Mouse (Mus musculus) liver, postnatal 0 days (tissue): Measurements from ENCODE around the gene Kcna5. TPM values are rescaled to one million over a fixed set of nuclear protein-coding genes. Genes with fewer than 3 reads are reported as not detected.
A peak's percentile ranks its signal among the peaks of the same experiment; 100 is the strongest.

Experiments
- ATAC-seq: fragments of 200-750 bp; cut with Nextera tagmentation; 2 replicates; pipeline ENCODE4 v1.8.0; 2017; ENCODE audit warnings: mild to moderate bottlenecking, moderate library complexity
- DNase-seq: peaks from one replicate; pipeline ENCODE4 v3.0.0-alpha.2; 2016
- H3K27ac ChIP-seq: fragments of 300-500 bp; sonication (generic); 2 replicates; pipeline ENCODE4 v1.5.1; 2014; ENCODE audit warnings: antibody characterized with exemption, moderate library complexity, mild to moderate bottlenecking, low read depth
- H3K27me3 ChIP-seq: fragments of 300-500 bp; sonication (generic); 2 replicates; pipeline ENCODE4 v1.6.1; 2014; ENCODE audit warnings: low read length, control low read depth, mixed read lengths; ENCODE audit not compliant: insufficient read depth
- H3K36me3 ChIP-seq: fragments of 300-500 bp; sonication (generic); replicated peaks from 2 replicates; pipeline ENCODE4 v1.6.1; 2014; ENCODE audit warnings: mild to moderate bottlenecking, control low read depth, low read length, moderate library complexity, mixed read lengths; ENCODE audit not compliant: insufficient read depth
- H3K4me1 ChIP-seq: fragments of 300-500 bp; sonication (generic); 2 replicates; pipeline ENCODE4 v1.6.1; 2014; ENCODE audit warnings: antibody characterized with exemption, mild to moderate bottlenecking, control low read depth; ENCODE audit not compliant: insufficient read depth
- H3K4me2 ChIP-seq: fragments of 300-500 bp; sonication (generic); 2 replicates; pipeline ENCODE4 v1.6.1; 2014; ENCODE audit warnings: low read depth, mild to moderate bottlenecking, low read length, moderate library complexity, mixed read lengths
- H3K4me3 ChIP-seq: fragments of 300-500 bp; sonication (generic); 2 replicates; pipeline ENCODE4 v1.5.1; 2014; ENCODE audit warnings: low read depth, low read length
- H3K9ac ChIP-seq: fragments of 300-500 bp; sonication (generic); replicated peaks from 2 replicates; pipeline ENCODE4 v1.6.1; 2014; ENCODE audit warnings: mild to moderate bottlenecking, moderate library complexity
- H3K9me3 ChIP-seq: fragments of 300-500 bp; sonication (generic); 2 replicates; pipeline ENCODE4 v1.6.1; 2016; ENCODE audit warnings: mild to moderate bottlenecking, control low read depth, low read length, mixed read lengths
- CTCF ChIP-seq: sonication (generic); IDR thresholded peaks from 2 replicates; pipeline ENCODE4 v1.5.1; 2016; ENCODE audit warnings: antibody characterized with exemption, low read depth
- EP300 ChIP-seq: IDR thresholded peaks from 2 replicates; pipeline ENCODE4 v1.6.1; 2016; ENCODE audit warnings: antibody characterized with exemption, low read depth, mild to moderate bottlenecking
- WGBS: fragments of 180-500 bp; shearing (Covaris S2); extraction: QIAGEN DNeasy Blood & Tissue Kit; methylation state at CpG from one replicate; pipeline ENCODE4 v1.1.7; 2014; ENCODE audit not compliant: insufficient replicate concordance; 5-methylcytosine and 5-hydroxymethylcytosine counted together
- polyA plus RNA-seq: library from polyadenylated mRNA; unstranded; fragments of >200 nt; fragmentation: Nextera tagmentation; extraction: Ambion mirVana; gene quantifications from 2 replicates; pipeline ENCODE4 v1.2.1, GENCODE M21; 2015

Gene Kcna5
- polyA plus RNA-seq, 1 experiment from 2014 or later, result 0.09 TPM

DNA sequence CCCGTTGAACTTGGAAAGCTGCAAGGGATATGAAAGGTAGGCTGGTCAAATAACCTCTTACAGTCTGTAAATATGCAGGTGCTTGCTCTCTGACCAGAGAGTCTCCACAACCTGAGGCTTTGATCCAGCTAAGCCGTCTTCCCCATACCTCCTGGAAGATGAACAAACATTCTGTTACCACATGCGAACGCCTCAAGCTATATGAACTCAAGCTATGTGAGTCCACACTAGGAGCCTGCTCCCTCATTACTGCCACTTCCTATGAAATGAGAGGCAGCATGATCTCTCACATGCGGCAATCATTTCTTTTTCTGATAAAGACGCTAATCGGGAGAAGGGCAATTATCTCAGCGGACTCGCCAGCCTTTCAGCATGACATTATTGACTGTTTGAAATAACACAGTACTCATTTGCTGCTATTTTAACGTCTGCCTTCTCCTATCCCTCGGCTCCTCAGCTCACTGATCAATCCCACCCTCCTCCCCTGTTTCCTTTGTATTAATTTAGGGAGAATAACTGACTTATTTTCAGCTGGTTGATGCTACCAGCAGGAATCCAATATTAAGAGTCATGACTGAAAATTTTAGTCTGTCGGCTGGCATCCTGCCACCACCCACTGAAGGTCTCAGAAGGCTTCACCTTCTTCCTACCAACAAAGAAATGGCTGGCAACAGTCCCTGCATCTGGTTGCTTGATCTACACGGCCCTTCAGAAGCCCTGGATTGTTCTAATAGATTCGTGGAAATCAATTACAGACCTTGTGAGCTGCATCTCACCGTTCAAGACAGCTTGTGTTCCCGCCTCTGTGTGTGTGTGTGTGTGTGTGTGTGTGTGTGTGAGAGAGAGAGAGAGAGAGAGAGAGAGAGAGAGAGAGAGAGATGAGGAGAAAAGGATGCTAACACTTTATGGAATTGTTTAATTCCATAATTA is 9.2 kb upstream of the Kcna5 start:
- Histone ChIP-seq H3K4me3 (no peak overlapping the region), H3K27ac (no peak overlapping the region), H3K9me3 (no peaks in the 10 kb centered on the region), H3K36me3 (no peaks in the 10 kb centered on the region), H3K4me1 (no peaks in the 10 kb centered on the region), H3K4me2 (no peak overlapping the region), H3K9ac (no peak overlapping the region), H3K27me3 (no peaks in the 10 kb centered on the region)
- no peak for ATAC-seq
- no peak for DNase-seq
- TF ChIP-seq CTCF, result no peak
- WGBS, result 65% methylated on average over 16 of the region's 16 CpGs

DNA sequence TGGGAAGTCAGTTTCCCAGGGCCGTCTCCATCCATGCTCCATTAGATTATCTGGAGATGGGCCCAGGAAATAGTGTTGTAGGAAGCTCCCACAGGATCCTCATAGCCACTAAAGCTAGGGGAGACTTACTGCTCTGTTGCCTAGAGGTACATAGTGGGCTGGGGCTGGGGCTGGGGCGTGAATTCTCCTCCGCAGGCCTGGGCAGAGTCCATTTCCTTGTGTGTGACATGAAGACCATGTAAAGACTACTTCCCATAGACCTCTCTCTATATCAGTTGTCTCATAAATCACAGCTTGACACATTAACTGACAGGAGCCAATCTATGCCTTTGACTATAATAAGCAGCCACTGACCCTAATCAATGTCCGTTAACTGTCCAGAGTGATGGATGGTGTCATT is 7.5 kb upstream of the Kcna5 start:
- WGBS, result 75% methylated on average over 4 of the region's 4 CpGs
- no peak for TF ChIP-seq CTCF
- H3K36me3 ChIP-seq, result no peaks in the 10 kb centered on the region
- no peaks in the 10 kb centered on the region for H3K4me1 ChIP-seq
- H3K4me2 ChIP-seq, result no peak overlapping the region
- no peak overlapping the region for H3K9ac ChIP-seq
- ATAC-seq (no peak), DNase-seq (no peak)
- H3K9me3 ChIP-seq, result no peaks in the 10 kb centered on the region
- H3K4me3 ChIP-seq, result no peak overlapping the region
- H3K27me3 ChIP-seq, result no peaks in the 10 kb centered on the region
- H3K27ac ChIP-seq, result no peak overlapping the region

- WGBS, result 49% methylated on average over 2 of the region's 2 CpGs
- TF ChIP-seq CTCF (no peak), EP300 (no peak)
- no peaks in the 10 kb centered on the region for H3K4me1 ChIP-seq
- ATAC-seq, result no peak
- no peak for DNase-seq
- H3K4me3 ChIP-seq, result no peak overlapping the region
- H3K4me2 ChIP-seq, result no peak overlapping the region
- H3K9ac ChIP-seq, result no peak overlapping the region
- peaks cover 14% of the 10 kb centered on the region for H3K27me3 ChIP-seq
- no peaks in the 10 kb centered on the region for H3K9me3 ChIP-seq
- H3K36me3 ChIP-seq, result no peaks in the 10 kb centered on the region
- no peak overlapping the region for H3K27ac ChIP-seq
These were observed 2.3 kb upstream of the Kcna5 start for GRCm38 (mm10) chr6:126537512-126537911.

- H3K4me1 ChIP-seq, result no peaks in the 10 kb centered on the region
- no peak for TF ChIP-seq CTCF
- no peak for TF ChIP-seq EP300
- H3K9me3 ChIP-seq, result no peaks in the 10 kb centered on the region
- no peak overlapping the region for H3K4me3 ChIP-seq
- DNase-seq, result no peak
- H3K9ac ChIP-seq, result no peak overlapping the region
- no peak for ATAC-seq
- no peak overlapping the region for H3K27ac ChIP-seq
- no peak overlapping the region for H3K4me2 ChIP-seq
- peaks cover 14% of the 10 kb centered on the region for H3K27me3 ChIP-seq
- no peaks in the 10 kb centered on the region for H3K36me3 ChIP-seq
- WGBS, result 67% methylated on average over 4 of the region's 4 CpGs
These were observed 1.7 kb upstream of the Kcna5 start for GRCm38 (mm10) chr6:126536926-126537325.

GRCm38 (mm10) chr6:126535911-126536270 is 679 bp upstream of the Kcna5 start:
- Histone ChIP-seq H3K27ac (no peak overlapping the region), H3K9me3 (no peaks in the 10 kb centered on the region), H3K9ac (no peak overlapping the region), H3K4me1 (no peaks in the 10 kb centered on the region), H3K36me3 (no peaks in the 10 kb centered on the region), H3K4me3 (no peak overlapping the region), H3K4me2 (no peak overlapping the region), H3K27me3 (peaks cover 14% of the 10 kb centered on the region)
- WGBS, result 50% methylated on average over 1 of the region's 1 CpGs
- DNase-seq (no peak), ATAC-seq (no peak)
- TF ChIP-seq CTCF, result no peak
- TF ChIP-seq EP300, result no peak

- DNase-seq, result no peak
- 9% methylated on average over 31 of the region's 31 CpGs for WGBS
- H3K4me2 ChIP-seq, result peak overlapping the region; percentile 26
These were observed 543 bp downstream of the Kcna5 start for GRCm38 (mm10) chr6:126534531-126535207.

More at GRCm38 (mm10) chr6:126534531-126535207, 543 bp downstream of the Kcna5 start:
- H3K36me3 ChIP-seq, result no peaks in the 10 kb centered on the region
- H3K9me3 ChIP-seq, result no peaks in the 10 kb centered on the region
- H3K9ac ChIP-seq, result no peak overlapping the region
- H3K4me1 ChIP-seq, result no peaks in the 10 kb centered on the region
- no peak overlapping the region for H3K4me3 ChIP-seq
- H3K27me3 ChIP-seq, result peaks cover 14% of the 10 kb centered on the region
- H3K27ac ChIP-seq, result no peak overlapping the region
- 0 out of 2 replicates have a peak, but pooled peaks have one; percentile 8 for ATAC-seq
- TF ChIP-seq EP300, result no peak
- no peak for TF ChIP-seq CTCF
